Mouse (Mus musculus) testis, adult 2 months (tissue): ENCODE data around the gene Eno2. TPM values are rescaled to one million over a fixed set of nuclear protein-coding genes. Genes with fewer than 3 reads are reported as not detected.

Experiments
- H3K27ac ChIP-seq: fragments of 200-500 bp; 2 replicates; pipeline ENCODE4 v1.5.1; 2012; ENCODE audit warnings: low read depth, low read length; ENCODE audit not compliant: control insufficient read depth, insufficient read depth
- H3K27me3 ChIP-seq: fragments of 200-500 bp; 2 replicates; pipeline ENCODE4 v1.6.1; 2012; ENCODE audit warnings: mild to moderate bottlenecking, low read length, moderate library complexity; ENCODE audit not compliant: control insufficient read depth, insufficient read depth
- H3K36me3 ChIP-seq: fragments of 200-500 bp; 2 replicates; pipeline ENCODE4 v1.6.1; 2012; ENCODE audit warnings: mild to moderate bottlenecking, low read length; ENCODE audit not compliant: control insufficient read depth, insufficient read depth
- H3K4me1 ChIP-seq: fragments of 200-500 bp; 2 replicates; pipeline ENCODE4 v1.6.1; 2012; ENCODE audit warnings: low read length; ENCODE audit not compliant: control insufficient read depth, insufficient read depth
- H3K4me3 ChIP-seq: fragments of 200-500 bp; 2 replicates; pipeline ENCODE4 v1.5.1; 2012; ENCODE audit warnings: low read depth, mild to moderate bottlenecking, low read length, moderate library complexity, mixed read lengths; ENCODE audit not compliant: control insufficient read depth
- CTCF ChIP-seq: fragments of 200-500 bp; IDR thresholded peaks from 2 replicates; pipeline ENCODE4 v1.5.1; 2012; ENCODE audit warnings: low read depth, mild to moderate bottlenecking, inconsistent platforms, low read length, moderate library complexity; ENCODE audit not compliant: control insufficient read depth, insufficient read depth, insufficient replicate concordance
- POLR2A ChIP-seq: fragments of 200-500 bp; IDR thresholded peaks from 2 replicates; pipeline ENCODE4 v1.6.1; 2012; ENCODE audit warnings: low read depth, mild to moderate bottlenecking, inconsistent platforms, low read length, moderate library complexity; ENCODE audit not compliant: control insufficient read depth
- polyA plus RNA-seq: library from polyadenylated mRNA; depleted of rRNA; stranded (reverse); fragments of >200 nt; gene quantifications from 2 replicates; pipeline ENCODE4 v1.2.3, GENCODE M21; 2012

Gene Eno2
- polyA plus RNA-seq, 1 experiment, result 0.63 TPM

- TF ChIP-seq POLR2A, result no peak
- no peak for TF ChIP-seq CTCF
- no peak overlapping the region for H3K27ac ChIP-seq
- H3K4me1 ChIP-seq, result peaks cover 7% of the 10 kb centered on the region
- no peaks in the 10 kb centered on the region for H3K36me3 ChIP-seq
- no peak overlapping the region for H3K4me3 ChIP-seq
- H3K27me3 ChIP-seq, result no peaks in the 10 kb centered on the region
Measured at GRCm38 (mm10) chr6:124722876-124723473, 46.5 kb downstream of the Eno2 start.

GRCm38 (mm10) chr6:124720904-124721303 lies 48.6 kb downstream of the Eno2 start:
- H3K4me1 ChIP-seq, result peaks cover 10% of the 10 kb centered on the region
- no peak overlapping the region for H3K4me3 ChIP-seq
- H3K27ac ChIP-seq, result no peak overlapping the region
- no peaks in the 10 kb centered on the region for H3K27me3 ChIP-seq
- no peaks in the 10 kb centered on the region for H3K36me3 ChIP-seq
- TF ChIP-seq CTCF, result no peak
- TF ChIP-seq POLR2A, result no peak

- H3K4me3 ChIP-seq, result no peak overlapping the region
Measured at GRCm38 (mm10) chr6:124719354-124719978, 50.0 kb downstream of the Eno2 start.

GRCm38 (mm10) chr6:124718703-124719102 lies 50.8 kb downstream of the Eno2 start:
- Histone ChIP-seq H3K27me3 (no peaks in the 10 kb centered on the region), H3K36me3 (no peaks in the 10 kb centered on the region), H3K4me1 (peaks cover 10% of the 10 kb centered on the region), H3K4me3 (no peak overlapping the region), H3K27ac (no peak overlapping the region)
- no peak for TF ChIP-seq POLR2A
- TF ChIP-seq CTCF, result no peak

More at GRCm38 (mm10) chr6:124719354-124719978, 50.0 kb downstream of the Eno2 start:
- no peaks in the 10 kb centered on the region for H3K27me3 ChIP-seq
- no peak for TF ChIP-seq POLR2A
- TF ChIP-seq CTCF, result no peak
- H3K36me3 ChIP-seq, result no peaks in the 10 kb centered on the region
- no peak overlapping the region for H3K27ac ChIP-seq
- H3K4me1 ChIP-seq, result peaks cover 10% of the 10 kb centered on the region

- H3K4me3 ChIP-seq, result peak overlapping the region; percentile 12
- no peaks in the 10 kb centered on the region for H3K36me3 ChIP-seq
- H3K27me3 ChIP-seq, result no peaks in the 10 kb centered on the region
- peaks cover 11% of the 10 kb centered on the region for H3K4me1 ChIP-seq
- TF ChIP-seq CTCF (no peak), POLR2A (no peak)
- no peak overlapping the region for H3K27ac ChIP-seq
Measured at GRCm38 (mm10) chr6:124717968-124718367, 51.5 kb downstream of the Eno2 start.

- TF ChIP-seq CTCF, result peak; percentile 42; the same call in 1 of the 2 replicates
- TF ChIP-seq POLR2A, result no peak
- Histone ChIP-seq H3K27me3 (no peaks in the 10 kb centered on the region), H3K4me1 (peaks cover 16% of the 10 kb centered on the region), H3K27ac (no peak overlapping the region), H3K4me3 (no peak overlapping the region), H3K36me3 (no peaks in the 10 kb centered on the region)
Measured at GRCm38 (mm10) chr6:124716864-124717490, 52.5 kb downstream of the Eno2 start.

- TF ChIP-seq CTCF (no peak), POLR2A (no peak)
- Histone ChIP-seq H3K4me3 (peak overlapping the region; percentile 93), H3K27me3 (no peaks in the 10 kb centered on the region), H3K36me3 (no peaks in the 10 kb centered on the region; the same call in 1 of the 2 replicates), H3K27ac (no peak overlapping the region; the same call in 1 of the 2 replicates), H3K4me1 (peaks cover 13% of the 10 kb centered on the region)
Measured at GRCm38 (mm10) chr6:124712918-124713317, 56.6 kb downstream of the Eno2 start.
